Mouse (Mus musculus) c-Kit-negative CD71-positive TER-119-positive erythroid progenitor cells, embryonic 14.5 days (primary cell): Measurements from ENCODE around the gene Fam24b.

ENCODE experiments used
- DNase-seq: peaks from one replicate; pipeline ENCODE4 v3.0.0-alpha.2; 2013; ENCODE audit warnings: low read depth, low spot score

Gene Fam24b

DNA sequence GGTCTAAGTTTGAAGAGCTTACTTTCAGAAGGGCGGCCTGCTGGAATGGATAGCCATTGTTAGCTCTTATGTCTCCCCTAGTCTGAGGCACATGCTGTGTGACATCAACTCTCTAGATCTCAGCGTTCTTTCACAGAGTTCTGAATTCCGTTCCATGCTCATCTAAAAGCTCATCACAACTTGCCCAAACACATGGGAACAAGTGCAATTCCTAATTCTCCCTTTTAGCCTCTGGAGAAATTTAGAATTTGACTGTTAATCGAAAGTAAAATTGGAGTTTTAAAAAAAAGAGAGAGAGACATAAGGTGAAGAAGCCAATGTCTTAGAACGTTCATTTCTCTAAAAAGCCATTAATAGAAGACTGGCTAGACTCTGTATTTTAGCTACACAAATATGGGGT lies at the start of gene Fam24b:
Gene Fam24b, minus strand, starts transcription at position 101 of the 400 bp plus-strand sequence.
- DNase-seq, result no peak

- DNase-seq, result no peak
These were observed 42.8 kb upstream of the Fam24b start for GRCm38 (mm10) chr7:131371880-131372651.

DNA sequence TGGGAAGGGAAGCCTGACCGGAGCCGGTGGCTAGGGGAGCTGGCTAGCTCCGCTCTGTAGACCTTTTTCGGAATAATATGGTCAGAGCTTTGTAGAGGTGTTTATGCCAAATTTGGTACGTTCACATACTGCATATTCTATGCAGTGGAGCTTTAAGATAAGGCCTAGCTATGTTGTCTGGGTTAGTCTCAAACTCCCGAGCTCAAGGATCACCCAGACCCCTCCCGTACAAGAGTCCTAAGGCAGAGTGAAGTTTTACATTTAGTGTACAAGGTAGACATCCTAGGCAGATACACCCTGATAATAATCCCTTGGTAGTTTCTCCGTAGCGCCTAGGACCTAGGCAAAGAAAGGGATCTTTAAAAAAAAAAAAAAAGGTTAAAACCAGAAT lies 42.1 kb upstream of the Fam24b start:
- no peak for DNase-seq

GRCm38 (mm10) chr7:131370648-131371469 lies 41.5 kb upstream of the Fam24b start, which contains the start of gene Pstk:
Pstk (plus strand) TSS chr7:131371141.
- DNase-seq, result peak; percentile 82

GRCm38 (mm10) chr7:131364131-131364530 lies 34.8 kb upstream of the Fam24b start:
- DNase-seq, result no peak

DNA sequence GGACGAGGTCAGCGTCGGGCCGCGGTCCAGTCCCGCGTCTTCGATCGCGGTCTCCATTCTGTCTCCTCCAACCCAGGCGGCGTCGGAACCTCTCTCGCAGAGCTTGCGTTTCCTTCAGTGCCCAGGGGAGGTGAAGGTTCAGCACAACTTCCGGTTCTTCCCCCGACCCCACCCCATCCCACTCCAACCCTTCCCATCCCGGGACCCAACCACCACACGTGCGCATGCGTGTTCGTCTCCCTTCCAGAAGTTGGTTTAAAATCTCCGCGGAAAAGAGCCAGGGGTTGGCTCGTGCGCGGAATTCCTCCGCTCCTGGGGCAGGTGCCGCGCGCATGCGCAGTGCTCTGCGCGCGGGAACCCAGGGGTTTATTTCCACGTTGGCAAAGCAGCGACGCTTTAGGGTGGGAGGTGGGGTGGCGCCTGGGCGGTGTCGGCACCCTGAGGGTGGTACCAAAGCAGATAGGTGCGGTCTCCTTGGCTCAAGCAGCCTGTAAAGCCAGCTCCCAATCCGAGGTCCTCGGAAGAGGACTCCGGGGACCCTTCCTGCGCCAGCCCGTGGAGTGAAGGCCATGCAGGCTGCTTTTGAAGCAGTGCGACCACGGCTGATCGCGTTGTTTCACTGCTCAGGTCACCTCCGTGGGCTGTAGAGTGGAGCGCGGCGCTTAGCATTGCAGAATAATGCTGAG lies 33.4 kb upstream of the Fam24b start, which contains the start of gene 2310057M21Rik:
Gene 2310057M21Rik, minus strand, starts transcription at position 145 of the 686 bp plus-strand sequence.
- DNase-seq, result peak; percentile 74

- DNase-seq, result no peak
These were observed 32.9 kb upstream of the Fam24b start for GRCm38 (mm10) chr7:131362269-131362614.

GRCm38 (mm10) chr7:131356105-131356504 lies 26.8 kb upstream of the Fam24b start:
- no peak for DNase-seq

DNA sequence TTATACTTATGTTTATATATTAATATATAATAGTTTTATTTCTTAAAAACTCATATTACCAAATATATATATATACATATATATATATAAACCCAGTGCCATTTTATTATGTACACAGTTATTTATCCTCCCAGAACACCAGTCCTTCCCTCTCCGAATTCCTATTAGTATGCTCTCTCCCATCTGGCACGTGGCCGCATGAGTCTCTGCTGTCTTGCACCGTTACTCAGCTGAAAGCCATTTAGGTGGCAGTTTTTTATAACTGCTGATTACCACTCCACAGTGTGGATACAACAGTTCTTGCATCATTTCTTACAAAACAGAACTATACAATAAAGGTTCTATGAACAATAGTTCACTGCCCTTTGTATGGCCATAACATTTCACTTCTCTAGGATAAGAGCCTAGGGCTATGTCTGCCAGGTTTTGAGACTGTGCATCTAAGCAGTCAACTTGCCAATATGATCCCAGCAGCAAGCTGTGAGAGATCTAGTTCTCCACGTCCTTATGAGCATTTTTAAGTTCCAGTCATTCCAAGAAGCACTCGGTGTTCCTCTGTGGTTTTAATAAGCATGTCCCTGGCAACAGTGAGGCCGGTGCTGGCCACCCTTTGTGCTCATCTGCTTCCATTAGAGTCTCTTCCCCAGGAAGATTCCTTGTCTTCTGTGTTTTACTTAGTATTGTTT lies 16.7 kb upstream of the Fam24b start:
- no peak for DNase-seq

GRCm38 (mm10) chr7:131337502-131338068 lies 8.3 kb upstream of the Fam24b start:
- DNase-seq, result no peak

GRCm38 (mm10) chr7:131333564-131333963 lies 4.2 kb upstream of the Fam24b start, which contains the start of gene Fam24a:
Fam24a (plus strand) TSS chr7:131333864.
- no peak for DNase-seq

DNA sequence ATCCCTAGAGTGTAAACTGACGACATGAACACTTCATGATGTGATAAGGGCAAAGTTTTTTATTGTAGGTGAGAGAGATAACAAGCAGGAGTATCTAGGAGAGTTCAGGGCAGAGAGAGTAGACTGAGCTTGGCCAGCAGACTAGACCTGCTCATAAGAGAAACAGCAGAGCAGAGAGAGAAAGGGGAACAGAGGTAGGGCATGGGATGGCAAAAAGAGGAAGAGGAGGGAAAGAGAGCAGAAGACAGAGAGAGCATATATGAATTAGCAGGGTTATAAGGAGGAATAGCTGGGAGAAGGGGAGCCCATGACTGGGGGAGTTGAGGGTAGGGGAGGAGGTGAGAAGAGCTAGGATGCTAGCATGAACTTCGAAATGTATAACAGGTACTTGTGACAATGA lies 2.4 kb upstream of the Fam24b start:
- DNase-seq, result no peak

- DNase-seq, result no peak
These were observed 2.3 kb downstream of the Fam24b start for GRCm38 (mm10) chr7:131327054-131327453.

- DNase-seq, result no peak
These were observed 7.1 kb downstream of the Fam24b start, which contains the start of gene Cuzd1 for GRCm38 (mm10) chr7:131322192-131322591. Cuzd1 (minus strand) TSS chr7:131322292.

- DNase-seq, result no peak
These were observed 11.0 kb downstream of the Fam24b start for GRCm38 (mm10) chr7:131318340-131318739.

GRCm38 (mm10) chr7:131317587-131317986 lies 11.7 kb downstream of the Fam24b start:
- no peak for DNase-seq

DNA sequence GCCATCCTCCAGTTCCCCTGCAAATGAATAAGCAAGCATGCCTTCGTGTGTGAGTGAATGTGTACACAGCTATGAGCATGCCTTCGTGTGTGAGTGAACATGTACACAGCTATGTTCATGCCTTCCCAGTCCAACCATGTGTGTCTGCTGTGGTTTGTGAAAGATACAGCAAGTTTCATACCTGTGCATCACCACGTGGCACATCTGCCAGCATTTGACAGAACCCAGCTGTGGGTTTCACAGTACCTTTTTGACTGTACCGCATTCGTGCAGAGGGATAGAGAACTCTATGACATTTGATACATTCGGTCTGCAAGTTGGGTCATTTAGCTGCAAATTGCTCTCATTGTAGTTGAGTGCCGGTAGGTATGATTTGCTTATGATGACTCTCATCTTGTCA lies 14.8 kb downstream of the Fam24b start:
- DNase-seq, result no peak

- DNase-seq, result no peak
These were observed 22.6 kb downstream of the Fam24b start for GRCm38 (mm10) chr7:131306733-131307132.

DNA sequence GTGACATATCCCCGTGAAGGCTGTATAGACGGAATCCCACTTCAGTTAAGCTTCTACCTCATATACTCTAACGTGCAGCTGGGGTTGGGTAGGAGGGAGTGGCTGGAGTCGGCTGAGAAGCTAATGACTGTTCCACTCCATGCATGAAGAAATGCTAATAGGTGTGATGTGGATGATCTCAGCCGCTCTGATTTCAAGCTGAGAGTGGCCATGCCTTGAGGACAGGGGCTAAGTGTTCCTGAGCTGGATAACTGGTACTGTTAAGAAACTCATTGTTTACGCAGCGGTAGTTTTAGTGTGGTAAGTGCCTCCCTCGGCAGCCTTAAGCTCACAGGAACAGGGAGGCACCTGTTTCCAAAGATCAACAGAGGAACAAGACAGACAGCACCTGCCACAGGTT lies 26.0 kb downstream of the Fam24b start:
- DNase-seq, result no peak

DNA sequence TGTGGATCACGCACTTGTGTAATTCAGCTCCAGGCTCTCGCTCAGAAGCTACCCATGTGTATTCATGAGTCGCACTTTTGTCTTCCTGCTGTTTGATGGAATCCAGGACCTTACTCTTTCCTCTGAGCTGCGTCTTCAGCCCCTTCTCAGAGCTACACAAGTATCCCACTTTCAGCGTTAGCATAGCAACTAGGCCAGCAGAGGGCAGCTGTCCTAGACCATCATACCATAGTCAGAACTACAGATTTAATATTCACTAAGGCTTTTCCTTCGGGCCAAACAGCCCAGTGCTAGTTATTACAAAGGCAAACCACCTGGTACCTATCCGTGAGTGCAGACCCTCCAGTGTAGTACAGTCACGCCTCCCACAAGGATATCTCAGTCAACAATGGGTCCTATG lies 32.2 kb downstream of the Fam24b start:
- DNase-seq, result no peak
